Mouse (Mus musculus): ENCODE measurements at regions not wholly inside any gene's neighbourhood (a gene's known extent, or its start where the extent isn't known, plus 50 kb on each side); places are given as distances from the start of the nearest gene placed in this dataset.

GRCm38 (mm10) chr12:106174070-106174980 lies 164.3 kb downstream of the Vrk1 start:
- under 1% methylated on average over 39 of the region's 39 CpGs for WGBS
- H3K27ac ChIP-seq = peak overlapping the region; percentile 63

GRCm38 (mm10) chr12:106174981-106175700 lies 165.1 kb downstream of the Vrk1 start:
- no peaks in the 10 kb centered on the region for H3K36me3 ChIP-seq (replicated peaks)
- peak; percentile 29 for DNase-seq (ENCODE audit: extremely low spot score, low spot score)
- H3K27ac ChIP-seq = peak overlapping the region; percentile 51
- peak overlapping the region; percentile 58 for H3K4me3 ChIP-seq
- peaks cover 48% of the 10 kb centered on the region for H3K4me1 ChIP-seq
- H3K9me3 ChIP-seq = no peaks in the 10 kb centered on the region
- H3K27me3 ChIP-seq (ENCODE audit: poor library complexity, severe bottlenecking) = peaks cover 76% of the 10 kb centered on the region
- WGBS = 2% methylated on average over 27 of the region's 27 CpGs

More at GRCm38 (mm10) chr12:106174070-106174980, 164.3 kb downstream of the Vrk1 start:
- Histone ChIP-seq H3K9me3 (no peaks in the 10 kb centered on the region), H3K27me3 (ENCODE audit: poor library complexity, severe bottlenecking) (peaks cover 74% of the 10 kb centered on the region), H3K36me3 (replicated peaks) (no peaks in the 10 kb centered on the region), H3K4me3 (peak overlapping the region; percentile 58), H3K4me1 (peaks cover 48% of the 10 kb centered on the region)
- DNase-seq (ENCODE audit: extremely low spot score, low spot score) = peak; percentile 63

GRCm38 (mm10) chr12:106177302-106177701 lies 167.3 kb downstream of the Vrk1 start:
- H3K27me3 ChIP-seq (ENCODE audit: poor library complexity, severe bottlenecking) = peaks cover 67% of the 10 kb centered on the region
- H3K36me3 ChIP-seq (replicated peaks) = no peaks in the 10 kb centered on the region
- DNase-seq (ENCODE audit: extremely low spot score, low spot score) = no peak
- H3K9me3 ChIP-seq = no peaks in the 10 kb centered on the region
- WGBS = 75% methylated on average over 4 of the region's 4 CpGs
- no peak overlapping the region for H3K4me3 ChIP-seq
- no peak overlapping the region for H3K27ac ChIP-seq
- peaks cover 48% of the 10 kb centered on the region for H3K4me1 ChIP-seq

- Histone ChIP-seq H3K36me3 (replicated peaks) (no peaks in the 10 kb centered on the region), H3K4me3 (no peak overlapping the region), H3K9me3 (no peaks in the 10 kb centered on the region), H3K27me3 (ENCODE audit: poor library complexity, severe bottlenecking) (peaks cover 61% of the 10 kb centered on the region), H3K27ac (no peak overlapping the region), H3K4me1 (peaks cover 48% of the 10 kb centered on the region)
- no peak for DNase-seq (ENCODE audit: extremely low spot score, low spot score)
- 71% methylated on average over 3 of the region's 3 CpGs for WGBS
These were observed 167.8 kb downstream of the Vrk1 start for GRCm38 (mm10) chr12:106177861-106178260.

- Histone ChIP-seq H3K4me1 (peaks cover 39% of the 10 kb centered on the region), H3K9me3 (no peaks in the 10 kb centered on the region), H3K27ac (peak overlapping the region; percentile 9; the same call in 1 of the 2 replicates), H3K27me3 (ENCODE audit: poor library complexity, severe bottlenecking) (peaks cover 52% of the 10 kb centered on the region), H3K36me3 (replicated peaks) (no peaks in the 10 kb centered on the region), H3K4me3 (no peak overlapping the region)
- 85% methylated on average over 11 of the region's 11 CpGs for WGBS
- no peak for DNase-seq (ENCODE audit: extremely low spot score, low spot score)
These were observed 168.7 kb downstream of the Vrk1 start for GRCm38 (mm10) chr12:106178688-106179205.

- Histone ChIP-seq H3K4me3 (no peak overlapping the region), H3K4me1 (peaks cover 15% of the 10 kb centered on the region), H3K36me3 (replicated peaks) (no peaks in the 10 kb centered on the region), H3K9me3 (no peaks in the 10 kb centered on the region), H3K27me3 (ENCODE audit: poor library complexity, severe bottlenecking) (peaks cover 18% of the 10 kb centered on the region; the same call in 1 of the 2 replicates), H3K27ac (no peak overlapping the region)
- 86% methylated on average over 7 of the region's 7 CpGs for WGBS
- DNase-seq (ENCODE audit: extremely low spot score, low spot score) = no peak
These were observed 172.9 kb downstream of the Vrk1 start for GRCm38 (mm10) chr12:106182923-106183322.

- peaks cover 9% of the 10 kb centered on the region; the same call in 1 of the 2 replicates for H3K27me3 ChIP-seq (ENCODE audit: poor library complexity, severe bottlenecking)
- WGBS = 94% methylated on average over 5 of the region's 5 CpGs
- no peak overlapping the region for H3K27ac ChIP-seq
- no peak for DNase-seq (ENCODE audit: extremely low spot score, low spot score)
- H3K36me3 ChIP-seq (replicated peaks) = no peaks in the 10 kb centered on the region
- peaks cover 5% of the 10 kb centered on the region; the same call in 1 of the 2 replicates for H3K4me1 ChIP-seq
- no peaks in the 10 kb centered on the region for H3K9me3 ChIP-seq
- H3K4me3 ChIP-seq = no peak overlapping the region
These were observed 173.9 kb downstream of the Vrk1 start for GRCm38 (mm10) chr12:106183973-106184372.

GRCm38 (mm10) chr12:106185398-106186077 lies 175.5 kb downstream of the Vrk1 start:
- Histone ChIP-seq H3K4me1 (peaks cover 4% of the 10 kb centered on the region; the same call in 1 of the 2 replicates), H3K9me3 (no peaks in the 10 kb centered on the region), H3K4me3 (no peak overlapping the region), H3K27ac (no peak overlapping the region), H3K27me3 (ENCODE audit: poor library complexity, severe bottlenecking) (0 out of 2 replicates have a peak, but pooled peaks cover 3% of the 10 kb centered on the region), H3K36me3 (replicated peaks) (no peaks in the 10 kb centered on the region)
- DNase-seq (ENCODE audit: extremely low spot score, low spot score) = no peak
- 77% methylated on average over 18 of the region's 18 CpGs for WGBS

- Histone ChIP-seq H3K27me3 (ENCODE audit: poor library complexity, severe bottlenecking) (0 out of 2 replicates have a peak, but pooled peaks cover 3% of the 10 kb centered on the region), H3K9me3 (no peaks in the 10 kb centered on the region), H3K4me1 (peaks cover 4% of the 10 kb centered on the region; the same call in 1 of the 2 replicates), H3K4me3 (no peak overlapping the region), H3K36me3 (replicated peaks) (no peaks in the 10 kb centered on the region), H3K27ac (no peak overlapping the region)
- 90% methylated on average over 10 of the region's 10 CpGs for WGBS
- no peak for DNase-seq (ENCODE audit: extremely low spot score, low spot score)
These were observed 176.5 kb downstream of the Vrk1 start for GRCm38 (mm10) chr12:106186501-106186900.

- H3K27ac ChIP-seq = no peak overlapping the region
- WGBS = 89% methylated on average over 7 of the region's 7 CpGs
- DNase-seq (ENCODE audit: extremely low spot score, low spot score) = no peak
- no peaks in the 10 kb centered on the region for H3K36me3 ChIP-seq (replicated peaks)
- H3K9me3 ChIP-seq = 0 out of 2 replicates have a peak, but pooled peaks cover 5% of the 10 kb centered on the region
- H3K27me3 ChIP-seq (ENCODE audit: poor library complexity, severe bottlenecking) = peaks cover 9% of the 10 kb centered on the region; the same call in 1 of the 2 replicates
- H3K4me3 ChIP-seq = no peak overlapping the region
- H3K4me1 ChIP-seq = peaks cover 5% of the 10 kb centered on the region
These were observed 181.7 kb downstream of the Vrk1 start for GRCm38 (mm10) chr12:106191771-106192170.

GRCm38 (mm10) chr12:106199302-106199701 lies 189.3 kb downstream of the Vrk1 start:
- Histone ChIP-seq H3K9me3 (no peaks in the 10 kb centered on the region), H3K4me1 (peaks cover 21% of the 10 kb centered on the region), H3K36me3 (replicated peaks) (no peaks in the 10 kb centered on the region), H3K4me3 (no peak overlapping the region), H3K27me3 (ENCODE audit: poor library complexity, severe bottlenecking) (peaks cover 24% of the 10 kb centered on the region), H3K27ac (peak overlapping the region; percentile 53; the same call in 1 of the 2 replicates)
- no peak for DNase-seq (ENCODE audit: extremely low spot score, low spot score)
- WGBS = 16% methylated on average over 4 of the region's 4 CpGs

GRCm38 (mm10) chr12:106203526-106203925 lies 193.5 kb downstream of the Vrk1 start:
- no peak for DNase-seq (ENCODE audit: extremely low spot score, low spot score)
- H3K27me3 ChIP-seq (ENCODE audit: poor library complexity, severe bottlenecking) = peaks cover 5% of the 10 kb centered on the region
- peaks cover 16% of the 10 kb centered on the region for H3K4me1 ChIP-seq
- no peak overlapping the region for H3K27ac ChIP-seq
- no peak overlapping the region for H3K4me3 ChIP-seq
- WGBS = 92% methylated on average over 8 of the region's 8 CpGs
- no peaks in the 10 kb centered on the region for H3K9me3 ChIP-seq
- H3K36me3 ChIP-seq (replicated peaks) = no peaks in the 10 kb centered on the region

Data from forebrain, embryonic 10.5 days (tissue).